Mouse (Mus musculus) heart, adult 2 months (tissue): Measurements from ENCODE around the gene Rnf43.

Experiments
- CTCF ChIP-seq: fragments of 200-600 bp; IDR thresholded peaks from 2 replicates; pipeline ENCODE4 v1.8.1; 2022; ENCODE audit warnings: antibody characterized with exemption, mild to moderate bottlenecking, moderate library complexity
- POLR2A ChIP-seq: fragments of 200-500 bp; IDR thresholded peaks from 2 replicates; pipeline ENCODE4 v1.6.1; 2011; ENCODE audit warnings: mild to moderate bottlenecking, low read depth, low read length, control low read depth; ENCODE audit not compliant: insufficient read depth

- TF ChIP-seq CTCF (no peak), POLR2A (no peak)
Observed at GRCm38 (mm10) chr11:87720324-87720723, 57.8 kb downstream of the Rnf43 start.
